Mouse (Mus musculus) liver, embryonic 18 days (tissue): ENCODE measurements around the gene Smarcal1. TPM values are rescaled to one million over a fixed set of nuclear protein-coding genes. Genes with fewer than 3 reads are reported as not detected.

Source experiments
- polyA plus RNA-seq: library from polyadenylated mRNA; depleted of rRNA; stranded (reverse); fragments of >200 nt; gene quantifications from 2 replicates; pipeline ENCODE4 v1.2.3, GENCODE M21; 2012; rRNA removed

Smarcal1 gene
- polyA plus RNA-seq, result 9.9 and 10.6 TPM in 2 replicates

DNA sequence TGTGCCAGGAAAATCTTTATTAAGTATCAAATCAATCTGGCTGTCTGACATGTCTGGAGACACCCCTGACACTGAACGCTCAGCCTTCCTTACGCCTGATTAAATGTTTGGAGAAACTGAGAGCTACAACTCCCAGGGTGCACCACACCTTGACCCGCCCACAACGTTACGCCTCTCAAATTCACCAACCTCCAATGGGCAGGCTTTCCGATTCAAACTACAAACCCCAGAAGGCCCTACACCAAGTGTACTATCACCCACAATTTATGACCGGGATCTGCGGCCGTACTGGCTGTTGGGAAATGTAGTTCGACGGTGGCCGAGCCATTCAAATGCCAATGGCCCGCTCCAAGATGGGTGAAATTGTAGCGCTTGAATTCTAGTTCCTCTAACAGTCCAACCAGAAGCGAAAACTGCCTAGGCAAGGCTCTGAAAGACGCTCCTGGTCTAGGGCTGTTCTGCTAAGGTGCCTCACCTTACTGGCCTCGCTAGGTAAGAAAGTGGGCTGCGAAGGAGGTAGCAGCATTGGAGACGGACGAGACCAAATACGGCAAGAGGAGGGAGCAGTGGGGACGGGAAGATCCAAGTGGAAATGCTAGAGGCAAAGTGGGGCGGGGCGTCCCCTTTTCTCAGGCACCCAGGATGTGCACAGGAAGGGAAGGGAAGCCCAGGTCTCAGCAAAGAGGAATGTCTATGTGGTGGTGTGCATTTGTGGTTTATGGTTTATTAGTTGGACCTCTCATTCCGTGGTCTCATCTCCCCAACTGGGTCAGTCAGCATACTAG, at the start of gene Smarcal1:
TSS of gene Smarcal1 (plus strand) at position 305 of the 785 bp plus-strand sequence.

DNA sequence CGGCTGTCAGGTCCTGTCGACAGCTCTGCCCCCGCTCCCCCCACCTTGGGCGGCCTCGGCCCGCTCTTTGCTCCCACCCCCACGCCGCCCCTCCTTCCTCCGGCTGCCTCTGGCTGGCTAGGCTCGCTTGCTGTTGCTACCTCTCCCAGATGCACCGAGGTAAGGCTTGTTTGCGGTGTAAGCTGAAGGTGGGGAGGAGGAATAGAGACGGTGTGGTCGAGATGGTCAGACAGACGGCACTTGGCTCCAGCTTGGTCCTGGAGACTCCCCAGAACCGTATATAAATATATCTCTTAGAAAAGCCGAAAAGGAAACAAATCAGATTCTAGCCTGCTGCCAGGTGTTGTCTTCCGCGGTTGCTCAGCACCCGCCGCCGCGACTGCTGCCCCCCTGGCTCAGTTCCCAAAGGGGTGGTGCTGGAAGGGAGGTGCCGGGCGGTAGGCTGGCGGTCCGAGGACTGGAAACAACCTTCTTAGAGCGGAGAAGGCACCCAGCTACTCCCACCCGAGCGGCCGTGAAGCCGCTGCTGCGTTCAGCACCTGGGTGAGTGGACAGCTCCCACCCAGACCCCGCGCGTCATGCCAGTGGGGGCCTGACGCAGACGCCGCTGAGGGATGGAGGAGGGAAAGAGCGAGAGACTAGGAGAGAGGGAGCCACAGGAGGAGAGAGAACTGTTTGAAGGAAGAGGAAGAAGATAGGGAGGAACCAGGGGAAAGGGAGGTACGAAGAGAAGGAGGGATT, 46.3 kb upstream of the Smarcal1 start, which contains the start of gene March4:
TSS of gene March4 (minus strand) at position 320 of the 741 bp plus-strand sequence.

Other genes with a start within 250 kb of the Smarcal1 start
- gene March4, start 46.3 kb upstream of the Smarcal1 start, polyA plus RNA-seq, result 0.01 TPM in 1 of 2 replicates, not detected in the other
- 0.01 TPM in 1 of 2 replicates, not detected in the other for gene Ankar, start 117.3 kb downstream of the Smarcal1 start, polyA plus RNA-seq
- 889 and 930 TPM in 2 replicates for gene Rpl37a, start 128.0 kb downstream of the Smarcal1 start, polyA plus RNA-seq
- gene Igfbp2, start 241.3 kb downstream of the Smarcal1 start, polyA plus RNA-seq, result 562 and 624 TPM in 2 replicates